Mouse (Mus musculus) lung, adult 2 months (tissue): ENCODE results near the gene Lama5. TPM values are rescaled to one million over a fixed set of nuclear protein-coding genes. Genes with fewer than 3 reads are reported as not detected.

Source experiments
- DNase-seq: peaks from one replicate; pipeline ENCODE4 v3.0.0; 2022
- H3K4me1 ChIP-seq: fragments of 200-500 bp; 2 replicates; pipeline ENCODE4 v1.6.1; 2011; ENCODE audit warnings: low read length; ENCODE audit not compliant: control insufficient read depth, insufficient read depth
- H3K4me3 ChIP-seq: fragments of 200-500 bp; replicated peaks from 2 replicates; pipeline ENCODE3; 2011; ENCODE audit warnings: low read depth, mild to moderate bottlenecking, control low read depth, low read length; ENCODE audit errors: extremely low read depth
- CTCF ChIP-seq: fragments of 200-500 bp; IDR thresholded peaks from 2 replicates; pipeline ENCODE4 v1.5.1; 2011; ENCODE audit warnings: mild to moderate bottlenecking, low read length, control low read depth; ENCODE audit not compliant: insufficient read depth
- POLR2A ChIP-seq: fragments of 200-500 bp; IDR thresholded peaks from 2 replicates; pipeline ENCODE4 v1.6.1; 2011; ENCODE audit warnings: low read depth, mild to moderate bottlenecking, control low read depth, low read length, borderline replicate concordance; ENCODE audit errors: extremely low read depth
- WGBS: fragments of 180-500 bp; shearing (Covaris S2); methylation state at CpG from one replicate; pipeline ENCODE4 v1.1.7; 2018; 5-methylcytosine and 5-hydroxymethylcytosine counted together
- polyA plus RNA-seq: library from polyadenylated mRNA; depleted of rRNA; stranded (reverse); fragments of >200 nt; gene quantifications from 2 replicates; pipeline ENCODE4 v1.2.3, GENCODE M21; 2012

The Lama5 gene
- polyA plus RNA-seq, 1 experiment: 148 TPM

- WGBS: 33% methylated on average over 8 of the region's 8 CpGs
- TF ChIP-seq POLR2A: no peak
- TF ChIP-seq CTCF: no peak
- no peak overlapping the region for H3K4me3 ChIP-seq
- H3K4me1 ChIP-seq: peaks cover 74% of the 10 kb centered on the region
- peak; percentile 82 for DNase-seq
Observed at GRCm38 (mm10) chr2:180217587-180217986, 8.1 kb downstream of the Lama5 start.

- DNase-seq: no peak
- 23% methylated on average over 5 of the region's 5 CpGs for WGBS
- peaks cover 68% of the 10 kb centered on the region for H3K4me1 ChIP-seq
- no peak for TF ChIP-seq CTCF
- TF ChIP-seq POLR2A: no peak
- no peak overlapping the region for H3K4me3 ChIP-seq
Observed at GRCm38 (mm10) chr2:180216921-180217320, 8.7 kb downstream of the Lama5 start.

GRCm38 (mm10) chr2:180215951-180216350 lies 9.7 kb downstream of the Lama5 start:
- Histone ChIP-seq H3K4me1 (peaks cover 61% of the 10 kb centered on the region), H3K4me3 (no peak overlapping the region)
- peak; percentile 56 for DNase-seq
- TF ChIP-seq CTCF (no peak), POLR2A (no peak)
- 13% methylated on average over 6 of the region's 6 CpGs for WGBS

- no peak for DNase-seq
- WGBS: 39% methylated on average over 8 of the region's 8 CpGs
- TF ChIP-seq CTCF: no peak
- no peak for TF ChIP-seq POLR2A
- Histone ChIP-seq H3K4me1 (peaks cover 55% of the 10 kb centered on the region), H3K4me3 (no peak overlapping the region)
Observed at GRCm38 (mm10) chr2:180215011-180215461, 10.6 kb downstream of the Lama5 start.

GRCm38 (mm10) chr2:180214352-180214978 lies 11.2 kb downstream of the Lama5 start:
- TF ChIP-seq POLR2A (no peak), CTCF (no peak)
- peaks cover 50% of the 10 kb centered on the region for H3K4me1 ChIP-seq
- 24% methylated on average over 4 of the region's 4 CpGs for WGBS
- H3K4me3 ChIP-seq: no peak overlapping the region
- DNase-seq: peak; percentile 42

GRCm38 (mm10) chr2:180212255-180212654 lies 13.4 kb downstream of the Lama5 start:
- no peak for DNase-seq
- TF ChIP-seq CTCF (no peak), POLR2A (no peak)
- Histone ChIP-seq H3K4me3 (no peak overlapping the region), H3K4me1 (peaks cover 30% of the 10 kb centered on the region)
- 94% methylated on average over 3 of the region's 3 CpGs for WGBS

GRCm38 (mm10) chr2:180208976-180209375 lies 16.7 kb downstream of the Lama5 start:
- H3K4me1 ChIP-seq: peaks cover under 1% of the 10 kb centered on the region
- DNase-seq: no peak
- H3K4me3 ChIP-seq: no peak overlapping the region
- 82% methylated on average over 1 of the region's 1 CpGs for WGBS
- TF ChIP-seq POLR2A: no peak
- TF ChIP-seq CTCF: no peak

- H3K4me3 ChIP-seq: no peak overlapping the region
- DNase-seq: peak; percentile 49
- no peaks in the 10 kb centered on the region for H3K4me1 ChIP-seq
- WGBS: 53% methylated on average over 7 of the region's 7 CpGs
- TF ChIP-seq CTCF: peak; percentile 80
- TF ChIP-seq POLR2A: no peak
Observed at GRCm38 (mm10) chr2:180207840-180208239, 17.8 kb downstream of the Lama5 start.

- TF ChIP-seq POLR2A: no peak
- no peak for TF ChIP-seq CTCF
- Histone ChIP-seq H3K4me1 (no peaks in the 10 kb centered on the region), H3K4me3 (no peak overlapping the region)
- DNase-seq: no peak
- 72% methylated on average over 2 of the region's 2 CpGs for WGBS
Observed at GRCm38 (mm10) chr2:180205956-180206280, 19.7 kb downstream of the Lama5 start.

GRCm38 (mm10) chr2:180205083-180205955 lies 20.3 kb downstream of the Lama5 start:
- 76% methylated on average over 12 of the region's 12 CpGs for WGBS
- no peak overlapping the region for H3K4me3 ChIP-seq
- H3K4me1 ChIP-seq: no peaks in the 10 kb centered on the region
- TF ChIP-seq POLR2A (no peak), CTCF (no peak)
- DNase-seq: no peak
